Mouse (Mus musculus) midbrain, embryonic 11.5 days (tissue): Measurements from ENCODE around the gene Ankrd9. TPM values are rescaled to one million over a fixed set of nuclear protein-coding genes. Genes with fewer than 3 reads are reported as not detected.

Source experiments
- ATAC-seq: fragments of 200-750 bp; cut with Nextera tagmentation; 2 replicates; pipeline ENCODE4 v1.8.0; 2017; ENCODE audit warnings: moderate TSS enrichment, moderate library complexity; ENCODE audit not compliant: low FRiP score
- DNase-seq: peaks from one replicate; pipeline ENCODE4 v3.0.0; 2015; ENCODE audit warnings: low spot score; ENCODE audit errors: missing footprints
- H3K27ac ChIP-seq: fragments of 300-500 bp; sonication (generic); 2 replicates; pipeline ENCODE4 v1.5.1; 2014; ENCODE audit warnings: low read depth, low read length
- H3K27me3 ChIP-seq: fragments of 300-500 bp; sonication (generic); 2 replicates; pipeline ENCODE4 v1.6.1; 2014; ENCODE audit warnings: mild to moderate bottlenecking, low read length, moderate library complexity, mixed read lengths; ENCODE audit not compliant: control insufficient read depth, insufficient read depth
- H3K36me3 ChIP-seq: fragments of 300-500 bp; sonication (generic); 2 replicates; pipeline ENCODE4 v1.6.1; 2014; ENCODE audit warnings: mild to moderate bottlenecking, low read length, moderate library complexity, mixed read lengths; ENCODE audit not compliant: control insufficient read depth, insufficient read depth
- H3K4me1 ChIP-seq: fragments of 300-500 bp; sonication (generic); 2 replicates; pipeline ENCODE4 v1.6.1; 2014; ENCODE audit warnings: low read length; ENCODE audit not compliant: control insufficient read depth, insufficient read depth
- H3K4me2 ChIP-seq: fragments of 300-500 bp; sonication (generic); 2 replicates; pipeline ENCODE4 v1.6.1; 2014; ENCODE audit warnings: mild to moderate bottlenecking, moderate library complexity
- H3K4me3 ChIP-seq: fragments of 300-500 bp; sonication (generic); 2 replicates; pipeline ENCODE4 v1.5.1; 2014; ENCODE audit warnings: low read depth, low read length
- H3K9ac ChIP-seq: fragments of 300-500 bp; sonication (generic); 2 replicates; pipeline ENCODE4 v1.6.1; 2014; ENCODE audit warnings: low read length
- H3K9me3 ChIP-seq: fragments of 300-500 bp; sonication (generic); 2 replicates; pipeline ENCODE4 v1.6.1; 2016; ENCODE audit warnings: low read length; ENCODE audit not compliant: control insufficient read depth
- WGBS: fragments of 180-500 bp; shearing (Covaris S2); extraction: QIAGEN DNeasy Blood & Tissue Kit; methylation state at CpG from one replicate; pipeline ENCODE4 v1.1.7; 2014; 5-methylcytosine and 5-hydroxymethylcytosine counted together
- polyA plus RNA-seq: library from polyadenylated mRNA; unstranded; fragments of >200 nt; fragmentation: Nextera tagmentation; extraction: Ambion mirVana; gene quantifications from 2 replicates; pipeline ENCODE4 v1.2.1, GENCODE M21; 2014

The Ankrd9 gene
- polyA plus RNA-seq, 1 experiment from 2014 or later = 11.8 TPM

GRCm38 (mm10) chr12:110954351-110954991 lies 24.4 kb downstream of the Ankrd9 start:
- Histone ChIP-seq H3K36me3 (no peaks in the 10 kb centered on the region), H3K27me3 (no peaks in the 10 kb centered on the region), H3K27ac (no peak overlapping the region), H3K9ac (no peak overlapping the region), H3K4me2 (no peak overlapping the region), H3K4me1 (no peaks in the 10 kb centered on the region), H3K4me3 (no peak overlapping the region), H3K9me3 (no peaks in the 10 kb centered on the region)
- DNase-seq (no peak), ATAC-seq (no peak)
- 91% methylated on average over 4 of the region's 4 CpGs for WGBS

- Histone ChIP-seq H3K9me3 (no peaks in the 10 kb centered on the region), H3K4me1 (no peaks in the 10 kb centered on the region), H3K4me3 (no peak overlapping the region), H3K9ac (no peak overlapping the region), H3K4me2 (no peak overlapping the region), H3K27me3 (no peaks in the 10 kb centered on the region), H3K27ac (no peak overlapping the region), H3K36me3 (no peaks in the 10 kb centered on the region)
- ATAC-seq = no peak
- DNase-seq = no peak
- WGBS = 88% methylated on average over 2 of the region's 2 CpGs
These were observed 24.9 kb downstream of the Ankrd9 start for GRCm38 (mm10) chr12:110953900-110954299.

GRCm38 (mm10) chr12:110953443-110953842 lies 25.4 kb downstream of the Ankrd9 start:
- Histone ChIP-seq H3K27ac (no peak overlapping the region), H3K4me1 (no peaks in the 10 kb centered on the region), H3K27me3 (no peaks in the 10 kb centered on the region), H3K4me3 (no peak overlapping the region), H3K4me2 (no peak overlapping the region), H3K9me3 (no peaks in the 10 kb centered on the region), H3K9ac (no peak overlapping the region), H3K36me3 (no peaks in the 10 kb centered on the region)
- 92% methylated on average over 3 of the region's 3 CpGs for WGBS
- ATAC-seq (no peak), DNase-seq (no peak)

- Histone ChIP-seq H3K36me3 (no peaks in the 10 kb centered on the region), H3K9me3 (no peaks in the 10 kb centered on the region), H3K9ac (no peak overlapping the region), H3K27me3 (no peaks in the 10 kb centered on the region), H3K4me1 (no peaks in the 10 kb centered on the region), H3K4me2 (no peak overlapping the region), H3K27ac (no peak overlapping the region), H3K4me3 (no peak overlapping the region)
- no peak for ATAC-seq
- 87% methylated on average over 6 of the region's 6 CpGs for WGBS
- no peak for DNase-seq
These were observed 26.0 kb downstream of the Ankrd9 start for GRCm38 (mm10) chr12:110952628-110953385.

- H3K27ac ChIP-seq = no peak overlapping the region
- H3K4me1 ChIP-seq = no peaks in the 10 kb centered on the region
- H3K27me3 ChIP-seq = no peaks in the 10 kb centered on the region
- DNase-seq (no peak), ATAC-seq (no peak)
- no peaks in the 10 kb centered on the region for H3K9me3 ChIP-seq
- no peaks in the 10 kb centered on the region for H3K36me3 ChIP-seq
- 85% methylated on average over 7 of the region's 7 CpGs for WGBS
- no peak overlapping the region for H3K9ac ChIP-seq
- H3K4me3 ChIP-seq = no peak overlapping the region
- H3K4me2 ChIP-seq = no peak overlapping the region
These were observed 27.6 kb downstream of the Ankrd9 start for GRCm38 (mm10) chr12:110951236-110951635.

- Histone ChIP-seq H3K4me1 (no peaks in the 10 kb centered on the region), H3K27ac (no peak overlapping the region), H3K9ac (no peak overlapping the region), H3K36me3 (no peaks in the 10 kb centered on the region), H3K4me2 (no peak overlapping the region), H3K9me3 (no peaks in the 10 kb centered on the region), H3K4me3 (no peak overlapping the region), H3K27me3 (no peaks in the 10 kb centered on the region)
- WGBS = 92% methylated on average over 4 of the region's 4 CpGs
- DNase-seq (no peak), ATAC-seq (no peak)
These were observed 28.7 kb downstream of the Ankrd9 start for GRCm38 (mm10) chr12:110950151-110950550.

GRCm38 (mm10) chr12:110949410-110949809 lies 29.4 kb downstream of the Ankrd9 start:
- WGBS = 92% methylated on average over 1 of the region's 1 CpGs
- no peak overlapping the region for H3K9ac ChIP-seq
- no peaks in the 10 kb centered on the region for H3K9me3 ChIP-seq
- H3K4me2 ChIP-seq = no peak overlapping the region
- H3K27ac ChIP-seq = no peak overlapping the region
- no peak overlapping the region for H3K4me3 ChIP-seq
- H3K36me3 ChIP-seq = no peaks in the 10 kb centered on the region
- no peaks in the 10 kb centered on the region for H3K4me1 ChIP-seq
- ATAC-seq (no peak), DNase-seq (no peak)
- no peaks in the 10 kb centered on the region for H3K27me3 ChIP-seq

GRCm38 (mm10) chr12:110948910-110949201 lies 30.0 kb downstream of the Ankrd9 start:
- Histone ChIP-seq H3K4me2 (no peak overlapping the region), H3K27me3 (no peaks in the 10 kb centered on the region), H3K4me3 (no peak overlapping the region), H3K36me3 (no peaks in the 10 kb centered on the region), H3K9ac (no peak overlapping the region), H3K9me3 (no peaks in the 10 kb centered on the region), H3K27ac (no peak overlapping the region), H3K4me1 (no peaks in the 10 kb centered on the region)
- WGBS = 81% methylated on average over 3 of the region's 3 CpGs
- ATAC-seq (no peak), DNase-seq (no peak)

- Histone ChIP-seq H3K4me2 (no peak overlapping the region), H3K36me3 (no peaks in the 10 kb centered on the region), H3K27me3 (no peaks in the 10 kb centered on the region), H3K4me1 (no peaks in the 10 kb centered on the region), H3K4me3 (no peak overlapping the region), H3K9me3 (no peaks in the 10 kb centered on the region), H3K9ac (no peak overlapping the region), H3K27ac (no peak overlapping the region)
- 92% methylated on average over 6 of the region's 6 CpGs for whole genome bisulfite sequencing
- no peak for DNase-seq
- no peak for ATAC-seq
These were observed 30.5 kb downstream of the Ankrd9 start for GRCm38 (mm10) chr12:110948082-110948909.
